Mouse (Mus musculus): ENCODE measurements around the gene Arrdc2. TPM values are rescaled to one million over a fixed set of nuclear protein-coding genes. Genes with fewer than 3 reads are reported as not detected.

The Arrdc2 gene
- polyA plus RNA-seq, 1 experiment from 2014 or later: 5.1 TPM

DNA sequence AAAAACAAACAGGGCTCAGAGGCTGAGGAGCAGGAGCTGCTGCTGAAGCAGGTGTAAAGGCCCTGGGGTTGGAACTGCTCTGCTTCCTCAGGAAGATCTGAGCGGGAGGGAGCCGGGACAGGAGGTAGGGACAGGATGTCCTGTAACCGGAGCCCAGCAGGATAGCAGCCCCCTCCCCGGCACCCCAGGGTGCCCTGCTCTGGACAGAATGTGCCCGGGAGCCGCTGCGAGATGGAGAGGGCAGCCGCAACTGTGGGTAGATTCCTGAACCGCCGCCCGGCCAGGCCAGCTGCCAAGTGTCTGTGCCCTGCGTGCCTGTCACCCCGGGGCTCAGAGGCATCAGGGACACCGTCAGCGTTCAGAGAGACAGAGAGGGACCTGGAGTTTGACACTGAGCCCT, 6.0 kb downstream of the Arrdc2 start:
- 44% methylated on average over 15 of the region's 15 CpGs for WGBS
- Histone ChIP-seq H3K9ac (replicated peaks; ENCODE audit: low read length) (no peak overlapping the region), H3K4me1 (ENCODE audit: control insufficient read depth, insufficient read depth, low read length) (no peaks in the 10 kb centered on the region; the same call in none of the 2 replicates), H3K9me3 (replicated peaks; ENCODE audit: control insufficient read depth, low read length) (no peaks in the 10 kb centered on the region), H3K27ac (replicated peaks; ENCODE audit: low read depth, low read length) (no peak overlapping the region), H3K27me3 (ENCODE audit: control insufficient read depth, insufficient read depth, low read length) (no peaks in the 10 kb centered on the region), H3K36me3 (replicated peaks; ENCODE audit: control insufficient read depth, insufficient read depth, low read depth, low read length) (no peaks in the 10 kb centered on the region), H3K4me2 (ENCODE audit: low read depth, low read length) (no peak overlapping the region), H3K4me3 (ENCODE audit: low read depth, low read length) (no peak overlapping the region)
- DNase-seq (ENCODE audit: low spot score) (no peak), ATAC-seq (replicated peaks; ENCODE audit: insufficient number of reproducible peaks, low FRiP score, low TSS enrichment, low read depth) (no peak)

DNA sequence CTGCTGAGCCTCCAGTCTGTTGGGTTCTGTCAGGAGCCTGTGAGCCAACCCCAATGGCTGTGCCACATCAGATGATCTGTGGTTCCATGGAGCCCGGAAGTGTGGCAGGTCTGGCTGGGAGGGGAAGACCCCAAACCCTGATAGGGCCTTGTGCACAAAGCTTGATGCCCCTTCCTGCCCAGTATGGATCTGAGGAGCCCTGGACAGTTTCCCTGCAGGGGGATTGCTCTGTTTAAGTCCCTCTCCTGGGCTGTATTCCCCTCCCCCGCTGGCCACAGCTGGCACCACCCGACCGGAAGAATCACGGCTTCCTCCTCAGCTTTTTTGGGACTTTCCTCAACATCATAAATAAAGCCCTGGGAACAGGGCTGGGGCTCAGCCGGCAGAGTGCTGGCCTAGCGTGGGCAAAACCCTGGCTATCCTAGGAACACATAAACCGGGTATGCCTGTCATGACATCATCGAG, 6.5 kb downstream of the Arrdc2 start:
- no peak overlapping the region for H3K4me3 ChIP-seq (ENCODE audit: low read depth, low read length)
- H3K9ac ChIP-seq (replicated peaks; ENCODE audit: low read length): 0 out of 2 replicates have a peak overlapping the region, but pooled peaks have one; percentile 13
- no peak overlapping the region for H3K4me2 ChIP-seq (ENCODE audit: low read depth, low read length)
- H3K4me1 ChIP-seq (ENCODE audit: control insufficient read depth, insufficient read depth, low read length): no peaks in the 10 kb centered on the region; the same call in 1 of the 2 replicates
- no peaks in the 10 kb centered on the region for H3K36me3 ChIP-seq (replicated peaks; ENCODE audit: control insufficient read depth, insufficient read depth, low read depth, low read length)
- no peak overlapping the region for H3K27ac ChIP-seq (replicated peaks; ENCODE audit: low read depth, low read length)
- H3K27me3 ChIP-seq (ENCODE audit: control insufficient read depth, insufficient read depth, low read length): no peaks in the 10 kb centered on the region
- DNase-seq (ENCODE audit: low spot score) (no peak), ATAC-seq (replicated peaks; ENCODE audit: insufficient number of reproducible peaks, low FRiP score, low TSS enrichment, low read depth) (no peak)
- WGBS: 50% methylated on average over 9 of the region's 9 CpGs
- H3K9me3 ChIP-seq (replicated peaks; ENCODE audit: control insufficient read depth, low read length): no peaks in the 10 kb centered on the region

DNA sequence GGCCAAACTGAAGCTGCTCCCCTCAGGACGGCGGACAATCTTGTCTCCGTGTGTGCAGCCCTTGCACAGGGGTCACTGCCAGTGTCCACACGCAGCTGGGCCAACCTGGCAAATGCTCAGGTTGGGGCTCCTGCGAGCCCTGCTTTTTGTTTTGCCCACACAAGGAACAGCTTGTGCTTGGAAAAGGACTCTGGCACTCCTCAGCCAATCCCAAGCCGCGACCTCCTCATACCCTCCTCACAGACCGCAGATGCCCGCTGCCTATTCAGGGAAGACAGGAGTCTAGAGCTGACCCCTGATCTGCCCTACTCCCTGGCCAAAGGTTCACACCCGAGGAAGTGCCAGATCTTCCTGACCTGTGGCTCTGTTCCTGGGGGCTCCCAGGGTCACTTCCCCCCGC, 7.1 kb downstream of the Arrdc2 start:
- H3K36me3 ChIP-seq (replicated peaks; ENCODE audit: control insufficient read depth, insufficient read depth, low read depth, low read length): no peaks in the 10 kb centered on the region
- H3K27ac ChIP-seq (replicated peaks; ENCODE audit: low read depth, low read length): no peak overlapping the region
- 61% methylated on average over 11 of the region's 11 CpGs for WGBS
- DNase-seq (ENCODE audit: low spot score) (no peak), ATAC-seq (replicated peaks; ENCODE audit: insufficient number of reproducible peaks, low FRiP score, low TSS enrichment, low read depth) (no peak)
- H3K9me3 ChIP-seq (replicated peaks; ENCODE audit: control insufficient read depth, low read length): no peaks in the 10 kb centered on the region
- H3K4me3 ChIP-seq (ENCODE audit: low read depth, low read length): no peak overlapping the region
- H3K27me3 ChIP-seq (ENCODE audit: control insufficient read depth, insufficient read depth, low read length): no peaks in the 10 kb centered on the region
- no peaks in the 10 kb centered on the region; the same call in 1 of the 2 replicates for H3K4me1 ChIP-seq (ENCODE audit: control insufficient read depth, insufficient read depth, low read length)
- no peak overlapping the region for H3K9ac ChIP-seq (replicated peaks; ENCODE audit: low read length)
- no peak overlapping the region for H3K4me2 ChIP-seq (ENCODE audit: low read depth, low read length)

DNA sequence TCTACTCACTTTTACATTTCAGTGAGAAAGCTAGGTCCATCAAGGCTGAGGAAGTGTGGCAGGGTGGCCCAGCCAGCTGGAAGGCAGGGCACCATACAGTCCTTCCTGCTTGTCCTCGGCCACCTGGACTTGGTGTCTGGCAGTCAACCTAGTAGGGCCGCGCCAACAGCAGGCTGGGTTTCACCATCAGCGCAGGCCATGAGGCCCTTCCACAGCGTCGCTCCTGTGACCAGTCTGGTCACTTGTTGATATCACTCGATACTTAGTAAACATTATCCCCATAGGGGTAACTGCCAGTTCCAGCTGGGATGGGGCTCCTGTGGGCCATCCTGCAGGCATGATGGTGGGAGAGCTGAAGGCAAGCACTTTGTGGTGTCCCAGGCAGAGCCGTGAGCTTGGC, 8.0 kb downstream of the Arrdc2 start:
- Histone ChIP-seq H3K4me3 (ENCODE audit: low read depth, low read length) (no peak overlapping the region), H3K9ac (replicated peaks; ENCODE audit: low read length) (no peak overlapping the region), H3K9me3 (replicated peaks; ENCODE audit: control insufficient read depth, low read length) (no peaks in the 10 kb centered on the region), H3K27me3 (ENCODE audit: control insufficient read depth, insufficient read depth, low read length) (no peaks in the 10 kb centered on the region), H3K36me3 (replicated peaks; ENCODE audit: control insufficient read depth, insufficient read depth, low read depth, low read length) (no peaks in the 10 kb centered on the region), H3K4me2 (ENCODE audit: low read depth, low read length) (no peak overlapping the region), H3K27ac (replicated peaks; ENCODE audit: low read depth, low read length) (no peak overlapping the region), H3K4me1 (ENCODE audit: control insufficient read depth, insufficient read depth, low read length) (no peaks in the 10 kb centered on the region; the same call in 1 of the 2 replicates)
- ATAC-seq (replicated peaks; ENCODE audit: insufficient number of reproducible peaks, low FRiP score, low TSS enrichment, low read depth): no peak
- DNase-seq (ENCODE audit: low spot score): no peak
- 86% methylated on average over 8 of the region's 8 CpGs for WGBS

DNA sequence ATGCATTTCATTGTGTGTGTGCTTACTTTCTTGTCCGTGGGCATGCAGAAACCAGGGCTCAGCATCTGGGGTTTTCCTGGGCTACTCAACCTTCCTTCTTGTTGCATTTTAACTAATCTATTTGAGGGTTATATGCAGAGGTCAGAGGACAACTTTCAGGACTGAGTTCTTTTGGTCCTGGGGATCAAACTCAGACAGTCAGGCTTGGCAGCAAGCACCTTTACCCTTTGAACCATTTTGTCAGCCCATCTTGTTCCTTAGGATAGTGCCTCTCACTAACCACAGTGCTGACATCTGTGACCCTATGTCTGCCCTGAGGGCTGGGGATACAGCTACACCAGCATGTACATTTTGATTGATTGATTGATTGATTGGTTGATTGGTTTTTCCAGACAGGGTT, 11.7 kb downstream of the Arrdc2 start:
- 89% methylated on average over 1 of the region's 1 CpGs for WGBS
- Histone ChIP-seq H3K4me3 (ENCODE audit: low read depth, low read length) (no peak overlapping the region), H3K27me3 (ENCODE audit: control insufficient read depth, insufficient read depth, low read length) (no peaks in the 10 kb centered on the region), H3K9me3 (replicated peaks; ENCODE audit: control insufficient read depth, low read length) (no peaks in the 10 kb centered on the region), H3K4me1 (ENCODE audit: control insufficient read depth, insufficient read depth, low read length) (no peaks in the 10 kb centered on the region; the same call in 1 of the 2 replicates), H3K4me2 (ENCODE audit: low read depth, low read length) (no peak overlapping the region), H3K9ac (replicated peaks; ENCODE audit: low read length) (no peak overlapping the region), H3K36me3 (replicated peaks; ENCODE audit: control insufficient read depth, insufficient read depth, low read depth, low read length) (no peaks in the 10 kb centered on the region), H3K27ac (replicated peaks; ENCODE audit: low read depth, low read length) (no peak overlapping the region)
- DNase-seq (ENCODE audit: low spot score) (no peak), ATAC-seq (replicated peaks; ENCODE audit: insufficient number of reproducible peaks, low FRiP score, low TSS enrichment, low read depth) (no peak)

DNA sequence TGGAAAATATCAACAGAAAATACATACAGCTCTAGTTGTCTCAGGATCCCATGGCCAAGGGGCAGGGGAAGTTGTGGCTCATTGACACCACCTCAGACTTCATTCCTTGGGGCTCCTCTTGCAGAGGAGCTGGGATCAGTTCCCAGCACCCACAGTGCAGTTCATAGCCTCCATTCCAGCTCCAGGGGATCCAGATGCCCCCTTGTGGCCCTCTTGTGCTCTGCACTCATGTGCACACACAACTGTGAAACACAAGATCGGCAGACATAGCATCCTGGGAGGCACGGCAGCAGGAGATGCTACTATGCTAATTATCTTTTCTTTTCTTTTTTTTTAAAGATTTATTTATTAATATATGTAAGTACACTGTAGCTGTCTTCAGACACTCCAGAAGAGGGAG, 12.5 kb downstream of the Arrdc2 start:
- Histone ChIP-seq H3K9me3 (replicated peaks; ENCODE audit: control insufficient read depth, low read length) (no peaks in the 10 kb centered on the region), H3K27ac (replicated peaks; ENCODE audit: low read depth, low read length) (no peak overlapping the region), H3K36me3 (replicated peaks; ENCODE audit: control insufficient read depth, insufficient read depth, low read depth, low read length) (no peaks in the 10 kb centered on the region), H3K27me3 (ENCODE audit: control insufficient read depth, insufficient read depth, low read length) (no peaks in the 10 kb centered on the region), H3K4me1 (ENCODE audit: control insufficient read depth, insufficient read depth, low read length) (no peaks in the 10 kb centered on the region), H3K9ac (replicated peaks; ENCODE audit: low read length) (no peak overlapping the region), H3K4me2 (ENCODE audit: low read depth, low read length) (no peak overlapping the region), H3K4me3 (ENCODE audit: low read depth, low read length) (no peak overlapping the region)
- ATAC-seq (replicated peaks; ENCODE audit: insufficient number of reproducible peaks, low FRiP score, low TSS enrichment, low read depth) (no peak), DNase-seq (ENCODE audit: low spot score) (no peak)
- 98% methylated on average over 2 of the region's 2 CpGs for WGBS

DNA sequence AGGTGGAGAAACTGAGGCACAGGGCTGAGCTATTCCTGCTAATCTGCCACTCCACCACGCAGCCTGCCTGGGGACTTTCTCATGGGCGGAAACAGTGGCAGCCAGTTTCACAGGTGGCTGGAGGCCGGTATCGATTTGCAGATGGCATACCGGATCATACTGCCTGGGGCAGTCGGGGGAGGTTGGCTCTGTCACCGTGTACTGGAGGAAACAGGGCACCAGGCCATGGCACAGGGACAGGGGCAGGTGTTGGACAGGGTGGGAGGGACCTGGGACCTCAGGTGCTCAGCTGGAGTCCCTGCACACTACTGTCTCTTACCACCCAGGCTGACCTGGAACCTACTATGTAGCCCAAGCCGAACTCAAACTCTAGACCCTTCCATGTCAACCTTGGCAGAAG, 13.7 kb downstream of the Arrdc2 start:
- no peak overlapping the region for H3K4me3 ChIP-seq (ENCODE audit: low read depth, low read length)
- H3K4me2 ChIP-seq (ENCODE audit: low read depth, low read length): no peak overlapping the region
- H3K4me1 ChIP-seq (ENCODE audit: control insufficient read depth, insufficient read depth, low read length): no peaks in the 10 kb centered on the region
- H3K27ac ChIP-seq (replicated peaks; ENCODE audit: low read depth, low read length): no peak overlapping the region
- no peak for DNase-seq (ENCODE audit: low spot score)
- H3K9ac ChIP-seq (replicated peaks; ENCODE audit: low read length): no peak overlapping the region
- WGBS: 79% methylated on average over 8 of the region's 8 CpGs
- no peaks in the 10 kb centered on the region; the same call in 1 of the 2 replicates for H3K27me3 ChIP-seq (ENCODE audit: control insufficient read depth, insufficient read depth, low read length)
- H3K36me3 ChIP-seq (replicated peaks; ENCODE audit: control insufficient read depth, insufficient read depth, low read depth, low read length): no peaks in the 10 kb centered on the region
- no peak for ATAC-seq (replicated peaks; ENCODE audit: insufficient number of reproducible peaks, low FRiP score, low TSS enrichment, low read depth)
- H3K9me3 ChIP-seq (replicated peaks; ENCODE audit: control insufficient read depth, low read length): no peaks in the 10 kb centered on the region

DNA sequence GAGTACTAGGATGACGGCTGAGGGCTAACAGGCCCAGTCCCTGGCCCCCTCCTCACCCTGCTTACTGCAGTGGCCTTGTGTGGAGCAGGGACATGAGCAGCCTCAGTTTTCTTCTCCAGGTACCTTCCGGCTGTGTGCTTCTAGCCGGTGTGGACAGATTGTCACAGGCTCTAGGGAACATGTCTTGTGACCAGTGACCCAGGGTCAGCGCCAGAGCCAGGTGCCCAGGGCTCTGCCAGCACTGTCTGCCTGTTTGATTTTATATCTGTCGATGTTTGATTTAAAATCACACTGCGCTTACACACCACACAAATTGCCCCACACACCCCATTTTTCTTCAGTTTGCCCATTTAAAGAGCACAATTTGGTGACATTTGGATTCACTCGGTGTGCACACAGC, 15.7 kb downstream of the Arrdc2 start:
- Histone ChIP-seq H3K4me3 (ENCODE audit: low read depth, low read length) (no peak overlapping the region), H3K27me3 (ENCODE audit: control insufficient read depth, insufficient read depth, low read length) (no peaks in the 10 kb centered on the region; the same call in 1 of the 2 replicates), H3K9ac (replicated peaks; ENCODE audit: low read length) (no peak overlapping the region), H3K36me3 (replicated peaks; ENCODE audit: control insufficient read depth, insufficient read depth, low read depth, low read length) (no peaks in the 10 kb centered on the region), H3K4me1 (ENCODE audit: control insufficient read depth, insufficient read depth, low read length) (no peaks in the 10 kb centered on the region), H3K27ac (replicated peaks; ENCODE audit: low read depth, low read length) (no peak overlapping the region), H3K4me2 (ENCODE audit: low read depth, low read length) (no peak overlapping the region), H3K9me3 (replicated peaks; ENCODE audit: control insufficient read depth, low read length) (no peaks in the 10 kb centered on the region)
- DNase-seq (ENCODE audit: low spot score) (no peak), ATAC-seq (replicated peaks; ENCODE audit: insufficient number of reproducible peaks, low FRiP score, low TSS enrichment, low read depth) (no peak)
- WGBS: 82% methylated on average over 7 of the region's 7 CpGs
